Mouse (Mus musculus) liver, embryonic 11.5 days (tissue): ENCODE measurements around the gene Topaz1. TPM values are rescaled to one million over a fixed set of nuclear protein-coding genes. Genes with fewer than 3 reads are reported as not detected.

ENCODE experiments used
- ATAC-seq: fragments of 200-750 bp; cut with Nextera tagmentation; replicated peaks from 2 replicates; pipeline ENCODE4 v1.8.0; 2017; ENCODE audit warnings: moderate number of reproducible peaks, mild to moderate bottlenecking, moderate TSS enrichment, moderate library complexity; ENCODE audit not compliant: low FRiP score
- DNase-seq: peaks from one replicate; pipeline ENCODE4 v3.0.0-alpha.2; 2017; ENCODE audit warnings: low spot score
- H3K27ac ChIP-seq: fragments of 300-500 bp; sonication (generic); 2 replicates; pipeline ENCODE4 v1.5.1; 2014; ENCODE audit warnings: mild to moderate bottlenecking, low read depth, low read length, control low read depth
- H3K27me3 ChIP-seq: fragments of 300-500 bp; sonication (generic); replicated peaks from 2 replicates; pipeline ENCODE4 v1.6.1; 2014; ENCODE audit warnings: low read length, mixed read lengths; ENCODE audit not compliant: control insufficient read depth, insufficient read depth
- H3K36me3 ChIP-seq: fragments of 300-500 bp; sonication (generic); 2 replicates; pipeline ENCODE4 v1.6.1; 2014; ENCODE audit warnings: mild to moderate bottlenecking, low read length, moderate library complexity, mixed read lengths; ENCODE audit not compliant: control insufficient read depth, insufficient read depth
- H3K4me1 ChIP-seq: fragments of 300-500 bp; sonication (generic); replicated peaks from 2 replicates; pipeline ENCODE4 v1.6.1; 2014; ENCODE audit warnings: low read length, mixed read lengths; ENCODE audit not compliant: control insufficient read depth, insufficient read depth
- H3K4me2 ChIP-seq: fragments of 300-500 bp; sonication (generic); 2 replicates; pipeline ENCODE4 v1.6.1; 2014; ENCODE audit warnings: mild to moderate bottlenecking, control low read depth, moderate library complexity
- H3K4me3 ChIP-seq: fragments of 300-500 bp; sonication (generic); 2 replicates; pipeline ENCODE4 v1.5.1; 2014; ENCODE audit warnings: low read depth, low read length, control low read depth
- H3K9ac ChIP-seq: fragments of 300-500 bp; sonication (generic); 2 replicates; pipeline ENCODE4 v1.6.1; 2014; ENCODE audit warnings: low read depth, low read length, control low read depth
- H3K9me3 ChIP-seq: fragments of 300-500 bp; sonication (generic); 2 replicates; pipeline ENCODE4 v1.6.1; 2016; ENCODE audit warnings: low read length, inconsistent platforms, mixed read lengths; ENCODE audit not compliant: control insufficient read depth
- WGBS: fragments of 180-500 bp; shearing (Covaris S2); extraction: QIAGEN DNeasy Blood & Tissue Kit; methylation state at CpG from one replicate; pipeline ENCODE4 v1.1.7; 2014; 5-methylcytosine and 5-hydroxymethylcytosine counted together
- polyA plus RNA-seq: library from polyadenylated mRNA; unstranded; fragments of >200 nt; fragmentation: Nextera tagmentation; extraction: Ambion mirVana; gene quantifications from 2 replicates; pipeline ENCODE4 v1.2.1, GENCODE M21; 2014

The Topaz1 gene
- 0.12 TPM in 1 of 2 replicates, not detected in the other for polyA plus RNA-seq

GRCm38 (mm10) chr9:122747060-122747459 lies at the start of gene Topaz1:
Gene Topaz1 (plus strand): TSS chr9:122747346.
- 65% methylated on average over 28 of the region's 28 CpGs for WGBS
- no peak for DNase-seq
- H3K27ac ChIP-seq = no peak within 1 kb of the TSS
- no peaks in the 10 kb centered on the region for H3K4me1 ChIP-seq
- no peak within 1 kb of the TSS for H3K4me2 ChIP-seq
- H3K9ac ChIP-seq = no peak within 1 kb of the TSS
- H3K36me3 ChIP-seq = no peaks in the 10 kb centered on the region
- no peak for ATAC-seq
- no peak within 1 kb of the TSS for H3K4me3 ChIP-seq
- H3K9me3 ChIP-seq = no peaks in the 10 kb centered on the region
- no peaks in the 10 kb centered on the region; the same call in 1 of the 2 replicates for H3K27me3 ChIP-seq

- H3K36me3 ChIP-seq = no peaks in the 10 kb centered on the region
- DNase-seq = peak; percentile 49
- H3K4me1 ChIP-seq = no peaks in the 10 kb centered on the region
- H3K4me2 ChIP-seq = no peak overlapping the region
- no peak overlapping the region for H3K4me3 ChIP-seq
- no peaks in the 10 kb centered on the region for H3K9me3 ChIP-seq
- no peaks in the 10 kb centered on the region for H3K27me3 ChIP-seq
- WGBS = 5% methylated on average over 3 of the region's 3 CpGs
- ATAC-seq = no peak
- no peak overlapping the region for H3K9ac ChIP-seq
- H3K27ac ChIP-seq = no peak overlapping the region
Observed at GRCm38 (mm10) chr9:122701817-122702216, 45.3 kb upstream of the Topaz1 start.

- DNase-seq = no peak
- Histone ChIP-seq H3K4me3 (no peak overlapping the region), H3K27ac (no peak overlapping the region), H3K9me3 (no peaks in the 10 kb centered on the region), H3K36me3 (no peaks in the 10 kb centered on the region), H3K9ac (no peak overlapping the region), H3K4me2 (no peak overlapping the region), H3K27me3 (no peaks in the 10 kb centered on the region), H3K4me1 (no peaks in the 10 kb centered on the region)
- ATAC-seq = no peak
- 53% methylated on average over 2 of the region's 2 CpGs for WGBS
Observed at GRCm38 (mm10) chr9:122713836-122714235, 33.3 kb upstream of the Topaz1 start.

GRCm38 (mm10) chr9:122715046-122715445 lies 32.1 kb upstream of the Topaz1 start:
- WGBS = 83% methylated on average over 2 of the region's 2 CpGs
- Histone ChIP-seq H3K27ac (no peak overlapping the region), H3K9me3 (no peaks in the 10 kb centered on the region), H3K4me3 (no peak overlapping the region), H3K4me1 (no peaks in the 10 kb centered on the region), H3K4me2 (no peak overlapping the region), H3K27me3 (no peaks in the 10 kb centered on the region), H3K36me3 (no peaks in the 10 kb centered on the region), H3K9ac (no peak overlapping the region)
- no peak for ATAC-seq
- DNase-seq = no peak

GRCm38 (mm10) chr9:122716131-122716921 lies 30.8 kb upstream of the Topaz1 start:
- ATAC-seq = no peak
- H3K4me3 ChIP-seq = no peak overlapping the region
- DNase-seq = no peak

GRCm38 (mm10) chr9:122722296-122722695 lies 24.9 kb upstream of the Topaz1 start:
- Histone ChIP-seq H3K9ac (no peak overlapping the region), H3K27ac (no peak overlapping the region), H3K27me3 (peaks cover 14% of the 10 kb centered on the region), H3K36me3 (no peaks in the 10 kb centered on the region), H3K9me3 (no peaks in the 10 kb centered on the region), H3K4me2 (no peak overlapping the region), H3K4me3 (no peak overlapping the region), H3K4me1 (no peaks in the 10 kb centered on the region)
- DNase-seq (no peak), ATAC-seq (no peak)
- WGBS = 17% methylated on average over 4 of the region's 4 CpGs

More at GRCm38 (mm10) chr9:122716131-122716921, 30.8 kb upstream of the Topaz1 start:
- Histone ChIP-seq H3K36me3 (no peaks in the 10 kb centered on the region), H3K9me3 (no peaks in the 10 kb centered on the region), H3K9ac (no peak overlapping the region), H3K27ac (no peak overlapping the region), H3K4me1 (no peaks in the 10 kb centered on the region), H3K27me3 (no peaks in the 10 kb centered on the region), H3K4me2 (no peak overlapping the region)
- WGBS = 27% methylated on average over 7 of the region's 7 CpGs

GRCm38 (mm10) chr9:122725046-122725765 lies 21.9 kb upstream of the Topaz1 start:
- no peak for DNase-seq
- no peak for ATAC-seq
- Histone ChIP-seq H3K9me3 (no peaks in the 10 kb centered on the region), H3K36me3 (no peaks in the 10 kb centered on the region), H3K27me3 (peaks cover 18% of the 10 kb centered on the region), H3K27ac (no peak overlapping the region), H3K4me2 (no peak overlapping the region), H3K9ac (no peak overlapping the region), H3K4me3 (no peak overlapping the region), H3K4me1 (no peaks in the 10 kb centered on the region)
- 27% methylated on average over 22 of the region's 22 CpGs for WGBS

GRCm38 (mm10) chr9:122729500-122729899 lies 17.6 kb upstream of the Topaz1 start:
- H3K27me3 ChIP-seq = peaks cover 23% of the 10 kb centered on the region
- no peak for DNase-seq
- no peak overlapping the region for H3K9ac ChIP-seq
- no peaks in the 10 kb centered on the region for H3K4me1 ChIP-seq
- WGBS = 22% methylated on average over 10 of the region's 10 CpGs
- H3K36me3 ChIP-seq = no peaks in the 10 kb centered on the region
- no peak for ATAC-seq
- H3K4me2 ChIP-seq = no peak overlapping the region
- no peak overlapping the region for H3K27ac ChIP-seq
- no peaks in the 10 kb centered on the region for H3K9me3 ChIP-seq
- no peak overlapping the region for H3K4me3 ChIP-seq
